Mouse (Mus musculus) liver, adult 2 months (tissue): ENCODE measurements around the gene Nfix. TPM values are rescaled to one million over a fixed set of nuclear protein-coding genes. Genes with fewer than 3 reads are reported as not detected.

Experiments used
- DNase-seq: peaks from one replicate; pipeline ENCODE4 v3.0.0-alpha.2; 2011; ENCODE audit warnings: low read depth, low spot score; ENCODE audit errors: extremely low read depth
- H3K27ac ChIP-seq: fragments of 200-500 bp; replicated peaks from 2 replicates; pipeline ENCODE4 v1.5.1; 2012; ENCODE audit warnings: low read depth, mild to moderate bottlenecking, control low read depth, inconsistent platforms, low read length; ENCODE audit not compliant: insufficient read depth
- H3K27me3 ChIP-seq: fragments of 200-500 bp; 2 replicates; pipeline ENCODE4 v1.6.1; 2012; ENCODE audit warnings: mild to moderate bottlenecking, moderate library complexity, low read length, inconsistent platforms; ENCODE audit not compliant: control insufficient read depth, insufficient read depth
- H3K36me3 ChIP-seq: fragments of 200-500 bp; 2 replicates; pipeline ENCODE4 v1.6.1; 2012; ENCODE audit warnings: low read length, inconsistent platforms; ENCODE audit not compliant: control insufficient read depth, insufficient read depth
- H3K4me1 ChIP-seq: fragments of 200-500 bp; 2 replicates; pipeline ENCODE4 v1.6.1; 2011; ENCODE audit warnings: low read length; ENCODE audit not compliant: control insufficient read depth, insufficient read depth
- H3K4me3 ChIP-seq: fragments of 200-500 bp; 2 replicates; pipeline ENCODE4 v1.5.1; 2011; ENCODE audit warnings: low read depth, mild to moderate bottlenecking, control low read depth, low read length, moderate library complexity; ENCODE audit not compliant: insufficient read depth
- H3K79me2 ChIP-seq: fragments of 200-500 bp; 2 replicates; pipeline ENCODE4 v1.6.1; 2012; ENCODE audit warnings: inconsistent platforms, mild to moderate bottlenecking, low read length, moderate library complexity; ENCODE audit not compliant: control insufficient read depth, insufficient read depth
- H3K9ac ChIP-seq: fragments of 200-500 bp; 2 replicates; pipeline ENCODE4 v1.6.1; 2012; ENCODE audit warnings: low read depth, mild to moderate bottlenecking, control low read depth, inconsistent platforms, low read length
- CTCF ChIP-seq: fragments of 200-500 bp; IDR thresholded peaks from 2 replicates; pipeline ENCODE4 v1.5.1; 2011; ENCODE audit warnings: low read depth, low read length, control low read depth
- POLR2A ChIP-seq: fragments of 200-500 bp; IDR thresholded peaks from 2 replicates; pipeline ENCODE4 v1.6.1; 2011; ENCODE audit warnings: low read length, control low read depth; ENCODE audit not compliant: insufficient read depth; ENCODE audit errors: extremely low read depth
- WGBS: fragments of 180-500 bp; shearing (Covaris S2); methylation state at CpG from one replicate; pipeline ENCODE4 v1.1.7; 2018; 5-methylcytosine and 5-hydroxymethylcytosine counted together
- polyA plus RNA-seq: library from polyadenylated mRNA; depleted of rRNA; stranded (reverse); fragments of >200 nt; gene quantifications from 2 replicates; pipeline ENCODE4 v1.2.3, GENCODE M21; 2012
- total RNA-seq: library from RNA; depleted of rRNA; stranded (reverse); fragments of >200 nt; gene quantifications from 2 replicates; pipeline ENCODE4 v1.2.3, GENCODE M21; 2014

Gene Nfix
- total and polyA plus RNA-seq, 2 experiments = 20.7 to 32.9 TPM

DNA sequence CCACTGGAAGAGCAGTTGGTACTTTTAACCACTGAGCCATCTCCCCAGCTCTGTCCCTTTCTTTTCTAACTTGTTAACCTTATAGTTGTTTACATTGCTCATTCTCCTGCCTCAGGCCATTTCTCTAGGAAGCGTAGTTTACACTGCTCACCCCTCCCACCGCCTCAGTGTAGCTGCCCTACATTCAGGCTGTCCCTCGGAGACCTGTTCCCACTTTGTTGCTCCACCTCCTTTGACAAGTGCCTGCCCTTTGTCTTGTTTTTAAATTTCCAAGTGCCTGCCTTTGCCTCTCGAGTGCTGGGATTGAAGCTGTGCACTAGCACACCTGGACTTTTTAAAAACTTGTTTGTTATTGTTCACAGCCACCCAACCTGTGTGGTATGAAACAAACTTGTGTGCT, 106.8 kb downstream of the Nfix start:
- peaks cover 9% of the 10 kb centered on the region for H3K36me3 ChIP-seq
- no peak overlapping the region for H3K9ac ChIP-seq
- peaks cover 7% of the 10 kb centered on the region; the same call in 1 of the 2 replicates for H3K79me2 ChIP-seq
- peaks cover 8% of the 10 kb centered on the region for H3K4me1 ChIP-seq
- WGBS = 89% methylated on average over 4 of the region's 4 CpGs
- no peak overlapping the region for H3K4me3 ChIP-seq
- no peaks in the 10 kb centered on the region for H3K27me3 ChIP-seq
- H3K27ac ChIP-seq = no peak overlapping the region
- TF ChIP-seq POLR2A = no peak
- TF ChIP-seq CTCF = no peak
- no peak for DNase-seq

DNA sequence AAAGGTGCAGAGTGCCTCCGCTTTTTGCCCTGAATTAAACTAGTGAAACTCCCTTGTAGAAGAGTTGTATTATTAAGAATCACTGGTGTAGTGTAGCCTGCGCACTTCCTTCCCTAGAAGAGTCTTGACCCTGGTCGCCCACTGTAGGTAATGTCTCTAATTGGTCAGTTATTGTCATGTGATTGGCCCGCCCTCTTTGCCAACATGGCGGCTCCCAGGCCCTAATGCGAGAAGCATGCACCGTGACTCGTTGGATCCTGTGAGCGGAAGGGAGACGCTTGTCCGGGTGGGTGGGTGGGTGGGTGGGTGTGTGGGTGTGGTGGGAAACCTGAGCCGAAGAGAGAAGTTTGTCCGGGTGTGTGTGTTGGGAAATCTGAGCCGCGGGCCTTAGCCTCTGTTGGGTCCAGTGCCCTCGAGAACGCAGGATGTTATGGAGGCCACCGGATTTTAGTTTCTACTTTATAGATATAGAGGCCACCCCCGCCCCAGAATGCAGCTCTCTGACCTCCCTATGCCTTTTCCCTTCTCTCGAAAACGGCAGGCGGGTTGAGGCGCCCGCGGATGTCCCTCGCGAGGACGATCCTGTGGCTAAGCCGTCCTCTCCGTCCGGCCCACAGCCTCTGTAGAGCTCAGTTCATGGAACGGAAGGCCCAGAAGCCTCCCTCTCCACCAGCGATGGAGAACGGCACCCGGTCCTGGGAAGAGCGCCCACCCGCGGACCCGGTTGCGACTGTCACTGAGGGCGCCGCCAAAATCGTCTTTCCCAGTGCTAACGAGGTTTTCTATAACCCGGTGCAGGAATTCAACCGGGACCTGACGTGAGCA, 110.8 kb downstream of the Nfix start:
- Histone ChIP-seq H3K9ac (peak overlapping the region; percentile 86), H3K4me1 (peaks cover 17% of the 10 kb centered on the region), H3K27ac (peak overlapping the region; percentile 42; the same call in 1 of the 2 replicates), H3K36me3 (peaks cover 4% of the 10 kb centered on the region), H3K79me2 (peaks cover 31% of the 10 kb centered on the region), H3K4me3 (peak overlapping the region; percentile 79), H3K27me3 (no peaks in the 10 kb centered on the region)
- DNase-seq = peak; percentile 88
- TF ChIP-seq POLR2A (no peak), CTCF (no peak)
- under 1% methylated on average over 47 of the region's 47 CpGs for WGBS

GRCm38 (mm10) chr8:84687705-84688100, 112.4 kb downstream of the Nfix start, which contains the start of gene Nacc1:
TSS of gene Nacc1 (minus strand) at chr8:84687862.
- H3K79me2 ChIP-seq = peaks cover 31% of the 10 kb centered on the region
- peak within 1 kb of the TSS; percentile 88 for H3K9ac ChIP-seq
- WGBS = under 1% methylated on average over 34 of the region's 37 CpGs
- TF ChIP-seq POLR2A (0 out of 2 replicates have a peak, but pooled peaks have one; percentile 39), CTCF (peak; percentile 26; the same call in 1 of the 2 replicates)
- peak; percentile 77 for DNase-seq
- peaks cover 17% of the 10 kb centered on the region for H3K4me1 ChIP-seq
- H3K4me3 ChIP-seq = peak within 1 kb of the TSS; percentile 85
- peak within 1 kb of the TSS; percentile 49; the same call in 1 of the 2 replicates for H3K27ac ChIP-seq
- H3K27me3 ChIP-seq = no peaks in the 10 kb centered on the region
- peaks cover 4% of the 10 kb centered on the region for H3K36me3 ChIP-seq

DNA sequence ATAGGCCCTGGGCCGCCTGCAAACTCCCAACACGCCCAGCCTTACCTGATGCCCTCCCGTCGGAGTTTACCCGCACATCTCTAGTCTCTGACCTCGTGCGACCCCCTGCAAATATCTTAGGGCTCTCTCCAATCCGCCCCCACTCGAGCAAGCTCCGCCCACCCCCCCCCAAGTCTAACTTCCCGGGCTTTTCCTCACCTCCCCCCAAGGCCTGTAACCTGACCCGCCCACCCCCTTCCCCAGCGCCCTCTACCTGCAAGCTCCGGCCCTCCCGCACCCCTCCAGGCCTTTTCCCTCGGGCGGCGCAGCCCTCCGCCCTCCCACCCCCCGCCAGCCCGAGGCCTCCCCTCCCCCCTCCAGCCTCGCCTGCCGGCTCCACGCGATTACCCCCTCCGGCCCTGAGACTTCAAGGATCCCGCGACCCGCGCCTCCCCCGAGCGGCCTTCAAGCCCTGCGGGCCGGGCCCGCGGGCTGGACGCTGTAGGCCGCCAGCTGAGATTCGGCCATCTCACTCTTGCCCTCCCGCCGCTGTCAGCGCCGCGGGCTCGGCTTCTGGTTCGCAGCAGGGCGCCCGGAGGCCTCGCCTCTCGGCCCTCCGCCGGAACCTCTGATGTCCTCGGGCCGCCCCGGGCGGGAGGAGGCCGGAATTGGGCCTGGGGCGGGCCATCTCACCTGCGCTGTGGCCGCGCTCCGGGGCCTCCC, 113.0 kb downstream of the Nfix start:
- WGBS = 1% methylated on average over 52 of the region's 62 CpGs
- DNase-seq = no peak
- Histone ChIP-seq H3K9ac (peak overlapping the region; percentile 88), H3K27me3 (no peaks in the 10 kb centered on the region), H3K79me2 (peaks cover 31% of the 10 kb centered on the region), H3K27ac (peak overlapping the region; percentile 49; the same call in 1 of the 2 replicates), H3K4me1 (peaks cover 20% of the 10 kb centered on the region), H3K4me3 (peak overlapping the region; percentile 85), H3K36me3 (peaks cover 2% of the 10 kb centered on the region)
- TF ChIP-seq CTCF = peak; percentile 9; the same call in 1 of the 2 replicates
- no peak for TF ChIP-seq POLR2A

DNA sequence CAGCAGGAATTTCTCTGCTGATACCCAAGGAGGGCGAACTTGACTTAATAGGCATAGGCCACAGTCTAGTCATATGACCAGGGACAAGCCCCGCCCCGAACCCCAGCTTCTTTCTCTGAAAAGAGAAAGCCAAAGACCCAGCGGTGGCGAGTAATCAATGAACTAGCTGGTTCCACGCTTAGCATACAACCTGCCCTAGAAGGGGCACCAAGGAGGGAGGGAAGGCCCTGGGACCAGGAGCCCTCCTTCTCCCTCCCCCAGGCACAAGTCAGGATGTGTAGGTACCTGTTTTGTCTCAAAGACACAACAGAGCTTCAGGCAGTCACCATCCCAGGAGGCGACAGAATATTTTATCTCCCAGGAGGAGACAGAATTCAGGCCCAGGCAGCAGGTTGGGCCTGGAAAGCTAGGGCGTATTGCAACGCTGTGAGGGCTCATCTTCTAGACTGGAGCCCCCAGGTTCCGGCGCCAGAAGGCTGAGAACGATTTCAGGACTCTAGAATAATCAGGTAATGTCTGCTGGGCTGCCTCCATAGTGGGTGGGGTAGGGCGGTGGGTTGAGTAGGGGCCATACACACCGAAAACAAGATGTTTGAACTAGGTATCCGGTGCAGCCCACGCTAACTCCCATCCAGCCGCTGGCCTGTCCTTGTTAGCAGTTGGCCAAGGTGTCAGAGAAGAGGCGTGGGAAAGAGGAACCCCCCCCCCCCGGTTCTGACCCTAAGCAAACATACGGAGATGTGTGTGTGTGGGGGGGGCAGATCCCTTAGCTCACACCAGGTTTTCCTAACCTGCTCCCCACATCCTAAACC, 113.7 kb downstream of the Nfix start, which contains the start of gene Trmt1:
Gene Trmt1, plus strand, starts transcription at position 117 of the 812 bp plus-strand sequence.
- H3K36me3 ChIP-seq = no peaks in the 10 kb centered on the region; the same call in 1 of the 2 replicates
- H3K4me1 ChIP-seq = peaks cover 20% of the 10 kb centered on the region
- no peak for TF ChIP-seq CTCF
- no peak for TF ChIP-seq POLR2A
- peak within 1 kb of the TSS; percentile 88 for H3K9ac ChIP-seq
- no peaks in the 10 kb centered on the region for H3K27me3 ChIP-seq
- H3K79me2 ChIP-seq = peaks cover 34% of the 10 kb centered on the region
- WGBS = 9% methylated on average over 20 of the region's 20 CpGs
- H3K27ac ChIP-seq = no peak within 1 kb of the TSS; the same call in 1 of the 2 replicates
- DNase-seq = no peak
- H3K4me3 ChIP-seq = peak within 1 kb of the TSS; percentile 85
